In the genomic region with DNA sequence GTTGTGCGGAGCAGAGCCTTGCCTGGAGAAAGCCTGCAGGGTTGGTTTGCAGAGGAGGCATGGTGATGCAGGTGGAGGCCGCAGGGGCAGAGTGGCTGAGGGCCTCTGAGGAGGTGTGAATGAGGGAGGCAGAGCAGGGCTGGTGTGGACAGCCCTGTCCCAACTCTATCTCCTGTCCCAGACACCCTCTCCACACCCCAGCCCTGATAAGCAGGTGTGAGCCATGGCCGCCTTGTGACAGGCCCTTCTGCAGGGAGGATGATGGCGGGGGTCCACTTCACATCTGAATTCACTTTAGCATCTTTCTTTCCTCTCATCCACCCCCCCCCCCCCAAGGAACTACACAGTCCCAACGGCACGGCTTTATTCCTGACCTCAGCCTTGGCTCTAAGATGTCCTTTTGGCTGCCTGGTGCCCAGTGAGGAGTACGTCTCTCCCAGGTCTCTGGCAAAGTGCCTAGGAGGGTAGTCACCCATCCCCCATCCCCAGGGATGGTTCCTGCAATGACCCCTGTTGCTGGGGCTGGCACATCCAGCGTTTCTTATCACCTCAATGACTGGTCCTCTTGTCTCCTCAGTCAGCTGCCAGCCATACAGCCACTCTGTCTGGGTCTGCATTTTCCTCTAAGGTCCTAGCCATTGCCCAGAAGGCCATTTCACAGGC, we compare ENCODE assay signal across 13 mouse cellular contexts. TPM values are rescaled to one million over a fixed set of nuclear protein-coding genes. Genes with fewer than 3 reads are reported as not detected.
DNase-seq lines count a peak whose midpoint lies in the region; ATAC-seq lines count a peak whose summit lies in the region.
"Had no signal": no experiment of that assay in that cellular context is flagged by ENCODE, and none has a peak within 500 bp of the region (broad histone marks: within the 10 kb centered on the region; RNA-seq: fewer than 3 reads in every experiment).

No protein-coding gene starts in this region.

- ATAC-seq in megakaryocyte progenitor cell, adult 5-6 weeks (replicated peaks; ENCODE audit: poor library complexity): peak; percentile 79
- no peak for ATAC-seq in activated CD4-positive, CD25-positive, alpha-beta regulatory T cell, adult 4 months
- ATAC-seq: midbrain, embryonic 13.5 days had no signal

- peak; percentile 28 for DNase-seq in c-Kit-positive CD71-positive TER-119-positive erythroid progenitor cells, embryonic 14.5 days (ENCODE audit: low spot score)
- DNase-seq in heart, adult 18-20 months: peak; percentile 83 to 84
- DNase-seq in heart, postnatal 14 days: peak; percentile 68 to 78
- no peak for DNase-seq in layer of hippocampus, postnatal 25 days (ENCODE audit: extremely low spot score in 1 of 2, low spot score in 1 of 2)
- no peak for DNase-seq in gastrocnemius, adult 18-20 months (ENCODE audit: low spot score)
- DNase-seq: adrenal gland, postnatal 25 days; cerebellum, adult 8-10 months; kidney, adult 9 months; lung, adult 2 months; thymus, postnatal 25 days had no signal

- intact Hi-C loops in heart, postnatal 14 days (cut with DNase I): loop anchor here (5.0 kb wide), 1 partner anchor 47 kb away; no protein-coding TSS in a partner anchor

RNA-seq across cellular contexts. Expression of a gene that starts 25.1 kb away (rescaled TPM):
- 1 to 10 TPM; 2.7 to 4.0 TPM for total RNA-seq in heart, adult 18-20 months (2021)
- total RNA-seq in heart, postnatal 14 days (2021): 1 to 10 TPM; 2.4 to 3.2 TPM
- total RNA-seq in megakaryocyte progenitor cell, adult 5-6 weeks (2015): 8.7 and 10.2 TPM in 2 replicates
- total RNA-seq in megakaryocyte progenitor cell, adult 5-6 weeks (2017): 5.1 and 5.2 TPM in 2 replicates
- 10 to 100 TPM in 1 of 2 experiments, 1 to 10 TPM in 1; 8.6 to 10.5 TPM for polyA plus RNA-seq in activated CD4-positive, CD25-positive, alpha-beta regulatory T cell, adult 4 months (2017; shearing (Covaris generic))
- total RNA-seq in layer of hippocampus, postnatal 25 days (2021): 10 to 100 TPM; 18.9 to 21.0 TPM
- total RNA-seq in gastrocnemius, adult 18-20 months (2021): 1 to 10 TPM; 1.6 TPM

Comparison
In these comparisons a context has a peak if more than half of its experiments do, and no peak if none do; other contexts are left out.
1. DNase-seq: peak in c-Kit-positive CD71-positive TER-119-positive erythroid progenitor cells, embryonic 14.5 days (single experiment), heart, adult 18-20 months (2 of 2) and heart, postnatal 14 days (2 of 2); none in layer of hippocampus, postnatal 25 days (0 of 2) and gastrocnemius, adult 18-20 months (single experiment).